Mouse (Mus musculus) heart, embryonic 14.5 days (tissue): Measurements from ENCODE around the gene Cartpt. TPM values are rescaled to one million over a fixed set of nuclear protein-coding genes. Genes with fewer than 3 reads are reported as not detected.

Source experiments
- ATAC-seq: fragments of 200-750 bp; cut with Nextera tagmentation; 2 replicates; pipeline ENCODE4 v1.8.0; 2017; ENCODE audit warnings: low read depth, moderate TSS enrichment; ENCODE audit not compliant: insufficient number of reproducible peaks, insufficient read depth, low FRiP score
- H3K27ac ChIP-seq, 2 experiments: fragments of 200-500 bp in 1 of 2; fragments of 300-500 bp in 1 of 2; sonication (generic) in 1 of 2; replicated peaks in 1 of 2; 2 replicates each; pipeline ENCODE4 v1.5.1; 2012 to 2014; ENCODE audit warnings: low read depth in 2 of 2, low read length in 2 of 2, control low read depth in 1 of 2, mild to moderate bottlenecking in 1 of 2, mixed read lengths in 1 of 2; ENCODE audit not compliant: control insufficient read depth in 1 of 2, insufficient read depth in 1 of 2
- H3K27me3 ChIP-seq: fragments of 300-500 bp; sonication (generic); 2 replicates; pipeline ENCODE4 v1.6.1; 2014; ENCODE audit warnings: mild to moderate bottlenecking, low read length, control low read depth; ENCODE audit not compliant: control insufficient read depth, insufficient read depth
- H3K36me3 ChIP-seq: fragments of 300-500 bp; sonication (generic); 2 replicates; pipeline ENCODE4 v1.6.1; 2014; ENCODE audit warnings: mild to moderate bottlenecking, control low read depth, low read length, mixed read lengths; ENCODE audit not compliant: control insufficient read depth, insufficient read depth
- H3K4me1 ChIP-seq, 2 experiments: fragments of 200-500 bp in 1 of 2; fragments of 300-500 bp in 1 of 2; sonication (generic) in 1 of 2; 2 replicates each; pipeline ENCODE4 v1.6.1; 2012 to 2014; ENCODE audit warnings: low read length in 2 of 2, control low read depth in 1 of 2, mixed read lengths in 1 of 2; ENCODE audit not compliant: control insufficient read depth in 2 of 2, insufficient read depth in 2 of 2
- H3K4me2 ChIP-seq: fragments of 300-500 bp; sonication (generic); 2 replicates; pipeline ENCODE4 v1.6.1; 2014; ENCODE audit warnings: mild to moderate bottlenecking, low read length
- H3K4me3 ChIP-seq, 2 experiments: fragments of 200-500 bp in 1 of 2; fragments of 300-500 bp in 1 of 2; sonication (generic) in 1 of 2; 2 replicates each; pipeline ENCODE4 v1.5.1; 2012 to 2014; ENCODE audit warnings: low read length in 2 of 2, mild to moderate bottlenecking in 2 of 2, control low read depth in 1 of 2, low read depth in 1 of 2, moderate library complexity in 1 of 2; ENCODE audit not compliant: control insufficient read depth in 1 of 2, insufficient read depth in 1 of 2
- H3K9ac ChIP-seq: fragments of 300-500 bp; sonication (generic); 2 replicates; pipeline ENCODE4 v1.6.1; 2014; ENCODE audit warnings: mild to moderate bottlenecking, low read length
- H3K9me3 ChIP-seq: fragments of 300-500 bp; sonication (generic); 2 replicates; pipeline ENCODE4 v1.6.1; 2016; ENCODE audit warnings: low read length, control low read depth; ENCODE audit not compliant: control insufficient read depth
- WGBS: fragments of 180-500 bp; shearing (Covaris S2); extraction: QIAGEN DNeasy Blood & Tissue Kit; methylation state at CpG from one replicate; pipeline ENCODE4 v1.1.7; 2014; 5-methylcytosine and 5-hydroxymethylcytosine counted together
- polyA plus RNA-seq: library from polyadenylated mRNA; unstranded; fragments of >200 nt; fragmentation: Nextera tagmentation; extraction: Ambion mirVana; gene quantifications from 2 replicates; pipeline ENCODE4 v1.2.1, GENCODE M21; 2014

Cartpt gene
- polyA plus RNA-seq, 1 experiment from 2014 or later: 0.68 TPM

GRCm38 (mm10) chr13:99931502-99931901 lies 30.6 kb upstream of the Cartpt start:
- H3K9me3 ChIP-seq: no peaks in the 10 kb centered on the region
- H3K4me1 ChIP-seq: peaks cover 2 to 4% of the 10 kb centered on the region in 2 experiments; a peak in 2 of 4 replicates
- no peaks in the 10 kb centered on the region for H3K27me3 ChIP-seq
- no peak overlapping the region for H3K9ac ChIP-seq
- H3K36me3 ChIP-seq: no peaks in the 10 kb centered on the region
- no peak overlapping the region for H3K27ac ChIP-seq
- WGBS: 83% methylated on average over 6 of the region's 6 CpGs
- H3K4me3 ChIP-seq: no peak overlapping the region
- H3K4me2 ChIP-seq: no peak overlapping the region
- no peak for ATAC-seq

- ATAC-seq: no peak
Observed at GRCm38 (mm10) chr13:99926249-99926648, 25.4 kb upstream of the Cartpt start.

GRCm38 (mm10) chr13:99915632-99916031 lies 14.7 kb upstream of the Cartpt start:
- no peaks in the 10 kb centered on the region for H3K9me3 ChIP-seq
- no peaks in the 10 kb centered on the region for H3K4me1 ChIP-seq
- H3K27me3 ChIP-seq: no peaks in the 10 kb centered on the region
- WGBS: 77% methylated on average over 5 of the region's 5 CpGs
- no peak overlapping the region for H3K9ac ChIP-seq
- H3K36me3 ChIP-seq: no peaks in the 10 kb centered on the region
- no peak overlapping the region for H3K4me2 ChIP-seq
- no peak overlapping the region for H3K4me3 ChIP-seq
- ATAC-seq: no peak
- no peak overlapping the region for H3K27ac ChIP-seq

More at GRCm38 (mm10) chr13:99926249-99926648, 25.4 kb upstream of the Cartpt start:
- 76% methylated on average over 5 of the region's 5 CpGs for WGBS
- Histone ChIP-seq H3K4me3 (no peak overlapping the region), H3K9ac (no peak overlapping the region), H3K27me3 (no peaks in the 10 kb centered on the region), H3K27ac (no peak overlapping the region), H3K4me1 (peaks cover 2 to 4% of the 10 kb centered on the region in 2 experiments; a peak in 2 of 4 replicates), H3K9me3 (no peaks in the 10 kb centered on the region), H3K36me3 (no peaks in the 10 kb centered on the region), H3K4me2 (no peak overlapping the region)

- Histone ChIP-seq H3K9me3 (no peaks in the 10 kb centered on the region), H3K9ac (no peak overlapping the region), H3K27me3 (peaks cover 49% of the 10 kb centered on the region), H3K4me2 (peak overlapping the region; percentile 24; the same call in 1 of the 2 replicates), H3K36me3 (no peaks in the 10 kb centered on the region), H3K27ac (no peak overlapping the region), H3K4me1 (no peaks in the 10 kb centered on the region), H3K4me3 (no peak overlapping the region)
- ATAC-seq: 0 out of 2 replicates have a peak, but pooled peaks have one; percentile 43
- 0% methylated on average over 27 of the region's 30 CpGs for WGBS
Observed at GRCm38 (mm10) chr13:99900557-99900892, 366 bp downstream of the Cartpt start.

- no peak overlapping the region for H3K27ac ChIP-seq
- no peak overlapping the region for H3K9ac ChIP-seq
- H3K4me2 ChIP-seq: no peak overlapping the region
- no peak for ATAC-seq
- WGBS: 9% methylated on average over 38 of the region's 38 CpGs
- peaks cover 49% of the 10 kb centered on the region for H3K27me3 ChIP-seq
- no peak overlapping the region for H3K4me3 ChIP-seq
- H3K36me3 ChIP-seq: no peaks in the 10 kb centered on the region
- no peaks in the 10 kb centered on the region for H3K4me1 ChIP-seq
- no peaks in the 10 kb centered on the region for H3K9me3 ChIP-seq
Observed at GRCm38 (mm10) chr13:99899670-99900556, 978 bp downstream of the Cartpt start.

GRCm38 (mm10) chr13:99898816-99899215 lies 2.1 kb downstream of the Cartpt start:
- no peak for ATAC-seq
- 23% methylated on average over 14 of the region's 14 CpGs for WGBS

GRCm38 (mm10) chr13:99885636-99886035 lies 15.3 kb downstream of the Cartpt start:
- H3K27me3 ChIP-seq: no peaks in the 10 kb centered on the region
- no peak for ATAC-seq
- H3K4me2 ChIP-seq: no peak overlapping the region
- no peak overlapping the region for H3K4me3 ChIP-seq
- H3K27ac ChIP-seq: no peak overlapping the region
- no peaks in the 10 kb centered on the region for H3K36me3 ChIP-seq
- H3K4me1 ChIP-seq: no peaks in the 10 kb centered on the region
- no peaks in the 10 kb centered on the region for H3K9me3 ChIP-seq
- no peak overlapping the region for H3K9ac ChIP-seq
- 72% methylated on average over 6 of the region's 6 CpGs for WGBS

More at GRCm38 (mm10) chr13:99898816-99899215, 2.1 kb downstream of the Cartpt start:
- Histone ChIP-seq H3K27ac (no peak overlapping the region), H3K4me2 (no peak overlapping the region), H3K4me3 (no peak overlapping the region), H3K9me3 (no peaks in the 10 kb centered on the region), H3K4me1 (no peaks in the 10 kb centered on the region), H3K27me3 (peaks cover 49% of the 10 kb centered on the region), H3K9ac (no peak overlapping the region), H3K36me3 (no peaks in the 10 kb centered on the region)
